23 mouse cellular contexts compared by ENCODE assay signal in the genomic region with DNA sequence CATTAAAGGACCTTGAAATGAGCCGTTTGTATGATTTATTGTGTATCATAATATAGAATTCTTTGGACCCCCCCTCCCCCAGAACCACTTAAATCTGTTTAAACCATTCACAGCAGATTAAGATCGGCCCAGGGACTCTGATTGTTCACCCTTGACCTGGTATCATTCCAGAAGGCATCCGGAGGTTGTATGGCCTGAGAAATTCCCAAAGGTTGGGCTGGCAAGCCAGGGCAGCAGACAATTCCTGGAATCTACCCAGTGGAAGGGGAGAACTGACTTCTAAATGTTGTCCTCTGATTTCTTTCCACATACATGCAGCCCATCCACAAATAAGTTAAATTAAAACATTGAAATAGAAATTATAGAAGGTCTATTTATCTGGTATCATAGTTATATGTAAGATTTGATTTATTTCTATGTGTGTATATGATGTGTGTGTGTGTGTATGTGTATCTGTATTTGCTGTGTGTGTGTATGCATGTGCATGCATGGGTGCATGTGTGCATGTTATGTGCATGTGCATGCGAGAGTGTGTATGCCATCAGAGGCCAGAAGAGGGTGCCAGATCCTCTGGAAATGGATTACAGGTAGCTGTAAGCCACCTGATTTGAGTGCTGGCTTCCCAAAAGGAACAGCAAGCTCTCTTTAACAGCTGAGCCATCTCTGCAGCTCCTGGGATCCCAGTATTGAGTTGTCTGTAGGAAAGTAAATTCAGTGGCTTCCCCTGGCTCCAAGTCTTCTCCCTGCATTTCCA. TPM values are rescaled to one million over a fixed set of nuclear protein-coding genes. Genes with fewer than 3 reads are reported as not detected.
DNase-seq lines count a peak whose midpoint lies in the region; ATAC-seq and TF ChIP-seq lines count a peak whose summit lies in the region.
"Had no signal": no experiment of that assay in that cellular context is flagged by ENCODE, and none has a peak within 500 bp of the region (broad histone marks: within the 10 kb centered on the region; RNA-seq: fewer than 3 reads in every experiment).

No protein-coding gene starts in this region.

- DNase-seq in heart, adult 2 months: no peak
- no peak for DNase-seq in heart, embryonic 10.5 days (ENCODE audit: low spot score)
- DNase-seq in lung, postnatal 36 days: peak; percentile 27
- DNase-seq in lung, postnatal 25 days (ENCODE audit: low spot score): no peak
- DNase-seq in MEL (ENCODE audit: low read depth, low spot score): no peak
- DNase-seq in left cerebral cortex, postnatal 36 days (ENCODE audit: low spot score in 2 of 2): no peak
- DNase-seq: cerebellum, adult 9-10 months; gastrocnemius, postnatal 10 days; heart, adult 11 months; kidney, postnatal 4 days; layer of hippocampus, adult 9-11 months; liver; liver, postnatal 0 days; right cerebral cortex, postnatal 14 days; thymus, postnatal 14 days had no signal

- TF ChIP-seq EP300 in heart, adult 2 months (IDR thresholded peaks at IDR 0.05; ENCODE audit: insufficient read depth, low read depth, low read length): 0 out of 2 replicates have a peak, but pooled peaks have one; percentile 39
- TF ChIP-seq EP300 in MEL (IDR thresholded peaks at IDR 0.05; ENCODE audit: low read depth in 1 of 2, low read length in 2 of 2): no peak

- no peak for TF ChIP-seq RAD21 in MEL (IDR thresholded peaks at IDR 0.05; ENCODE audit: low read depth, low read length)

- peak overlapping the region; percentile 95 for H3K27ac ChIP-seq in heart, adult 2 months
- H3K27ac ChIP-seq in heart, embryonic 10.5 days: no peak overlapping the region
- no peak overlapping the region for H3K27ac ChIP-seq in MEL (ENCODE audit: control insufficient read depth, low read depth, low read length)
- H3K27ac ChIP-seq in brown adipose tissue, adult 24 weeks (replicated peaks; ENCODE audit: low read depth, low read length): peak overlapping the region; percentile 83
- H3K27ac ChIP-seq in hindbrain, embryonic 12.5 days: no peak overlapping the region
- H3K27ac ChIP-seq: forebrain, embryonic 13.5 days; heart, embryonic 13.5 days; limb, embryonic 10.5 days had no signal

- WGBS in heart, adult 2 months: 51% methylated on average over 4 of the region's 4 CpGs
- 80% methylated on average over 4 of the region's 4 CpGs for WGBS in heart, embryonic 10.5 days
- 81% methylated on average over 4 of the region's 4 CpGs for WGBS in hindbrain, embryonic 12.5 days

- no peaks in the 10 kb centered on the region for H3K9me3 ChIP-seq in heart, embryonic 10.5 days
- no peaks in the 10 kb centered on the region for H3K9me3 ChIP-seq in MEL (replicated peaks; ENCODE audit: insufficient read depth, low read length)
- H3K9me3 ChIP-seq in hindbrain, embryonic 12.5 days (replicated peaks): no peaks in the 10 kb centered on the region
- H3K9me3 ChIP-seq: forebrain, embryonic 13.5 days; heart, embryonic 13.5 days; limb, embryonic 10.5 days had no signal

- ATAC-seq in hindbrain, embryonic 12.5 days (ENCODE audit: low FRiP score): no peak
- ATAC-seq: forebrain, embryonic 13.5 days; intestine, postnatal 0 days; liver, postnatal 0 days; lung, postnatal 0 days had no signal

- H3K27me3 ChIP-seq in heart, adult 2 months (ENCODE audit: control insufficient read depth, insufficient read depth, low read length): no peaks in the 10 kb centered on the region
- no peaks in the 10 kb centered on the region for H3K27me3 ChIP-seq in heart, embryonic 10.5 days (ENCODE audit: insufficient read depth, poor library complexity, severe bottlenecking)
- H3K27me3 ChIP-seq in MEL (ENCODE audit: control insufficient read depth in 1 of 2, insufficient read depth in 2 of 2, low read length in 2 of 2): no peaks in the 10 kb centered on the region; a peak in 1 of 4 replicates
- H3K27me3 ChIP-seq in hindbrain, embryonic 12.5 days: peaks cover 24% of the 10 kb centered on the region
- H3K27me3 ChIP-seq: heart, embryonic 13.5 days had no signal

- TF ChIP-seq POLR2A in heart, adult 2 months (IDR thresholded peaks at IDR 0.05; ENCODE audit: insufficient read depth, low read depth, low read length): no peak
- no peak for TF ChIP-seq POLR2A in MEL (IDR thresholded peaks at IDR 0.05; ENCODE audit: control insufficient read depth in 1 of 2, insufficient read depth in 1 of 2, low read depth in 1 of 2, low read length in 2 of 2, poor library complexity in 1 of 2)

- peaks cover 6% of the 10 kb centered on the region for H3K36me3 ChIP-seq in heart, adult 2 months (ENCODE audit: control insufficient read depth, insufficient read depth, low read length)
- H3K36me3 ChIP-seq in heart, embryonic 10.5 days: no peaks in the 10 kb centered on the region
- H3K36me3 ChIP-seq in MEL (ENCODE audit: control insufficient read depth in 1 of 2, insufficient read depth in 2 of 2, low read length in 2 of 2): no peaks in the 10 kb centered on the region; a peak in 1 of 4 replicates
- H3K36me3 ChIP-seq in hindbrain, embryonic 12.5 days: no peaks in the 10 kb centered on the region
- H3K36me3 ChIP-seq: heart, embryonic 13.5 days; limb, embryonic 10.5 days had no signal

- H3K4me3 ChIP-seq in heart, adult 2 months: no peak overlapping the region
- no peak overlapping the region for H3K4me3 ChIP-seq in heart, embryonic 10.5 days
- H3K4me3 ChIP-seq in MEL (ENCODE audit: control insufficient read depth in 1 of 2, insufficient read depth in 1 of 2, low read depth in 2 of 2, low read length in 2 of 2): no peak overlapping the region
- H3K4me3 ChIP-seq in brown adipose tissue, adult 24 weeks (ENCODE audit: insufficient read depth, low read depth, low read length): no peak overlapping the region
- H3K4me3 ChIP-seq in hindbrain, embryonic 12.5 days: no peak overlapping the region
- H3K4me3 ChIP-seq: forebrain, embryonic 13.5 days; heart, embryonic 13.5 days; limb, embryonic 10.5 days had no signal

- H3K79me2 ChIP-seq in heart, adult 2 months (replicated peaks; ENCODE audit: control insufficient read depth, insufficient read depth, low read length): 0 out of 2 replicates have a peak, but pooled peaks cover 2% of the 10 kb centered on the region
- H3K79me2 ChIP-seq in MEL (ENCODE audit: control insufficient read depth, insufficient read depth, low read length, poor library complexity): no peaks in the 10 kb centered on the region; the same call in 1 of the 2 replicates

- intact Hi-C loops in heart, adult 2 months (cut with DNase I): loop anchor here (2.0 to 10.0 kb wide), 3 partner anchors 21 to 197 kb away; no protein-coding TSS in a partner anchor
- intact Hi-C loops in left cerebral cortex, postnatal 36 days (cut with DNase I): loop anchor here (10.0 kb wide), 1 partner anchor 127 kb away; no protein-coding TSS in a partner anchor

- no peak overlapping the region for H3K4me2 ChIP-seq in hindbrain, embryonic 12.5 days (replicated peaks)
- H3K4me2 ChIP-seq: forebrain, embryonic 13.5 days; heart, embryonic 13.5 days; midbrain, embryonic 11.5 days had no signal

- H3K9ac ChIP-seq in heart, adult 2 months (ENCODE audit: low read depth, low read length): no peak overlapping the region
- H3K9ac ChIP-seq in MEL (ENCODE audit: control insufficient read depth, low read depth, low read length, poor library complexity, severe bottlenecking): no peak overlapping the region
- H3K9ac ChIP-seq in hindbrain, embryonic 12.5 days: no peak overlapping the region
- H3K9ac ChIP-seq: forebrain, embryonic 13.5 days; heart, embryonic 13.5 days; liver, postnatal 0 days had no signal

- peaks cover 29% of the 10 kb centered on the region for H3K4me1 ChIP-seq in heart, adult 2 months (ENCODE audit: control insufficient read depth, insufficient read depth, low read length)
- peaks cover 27% of the 10 kb centered on the region for H3K4me1 ChIP-seq in heart, embryonic 10.5 days
- peaks cover 4 to 7% of the 10 kb centered on the region in 2 experiments; a peak in 1 of 4 replicates for H3K4me1 ChIP-seq in MEL (ENCODE audit: control insufficient read depth in 1 of 2, insufficient read depth in 2 of 2, low read length in 2 of 2)
- H3K4me1 ChIP-seq in brown adipose tissue, adult 24 weeks (ENCODE audit: control insufficient read depth, insufficient read depth, insufficient read length, low read length): peaks cover 28% of the 10 kb centered on the region
- H3K4me1 ChIP-seq in hindbrain, embryonic 12.5 days: peaks cover 8% of the 10 kb centered on the region

- peak; percentile 53 for TF ChIP-seq CTCF in heart, adult 2 months (IDR thresholded peaks at IDR 0.05)
- peak in 2 of 3 experiments; percentile 13 to 23; a peak in 2 of 6 replicates for TF ChIP-seq CTCF in MEL (IDR thresholded peaks at IDR 0.05 in 2 of 3, conservative IDR thresholded peaks at IDR 0.05 in 1 of 3; ENCODE audit: control insufficient read depth in 1 of 3, insufficient read depth in 1 of 3, low read depth in 2 of 3, low read length in 3 of 3, poor library complexity in 1 of 3, severe bottlenecking in 1 of 3)

RNA-seq across cellular contexts. Expression of a gene that starts 31.8 kb away (rescaled TPM):
- total RNA-seq in heart, adult 2 months (2021): 100 to 1,000 TPM; 205 to 251 TPM
- 105 and 141 TPM in 2 replicates for polyA plus RNA-seq in heart, adult 2 months (2012; rRNA removed)
- 5.8 and 11.7 TPM in 2 replicates for polyA plus RNA-seq in heart, embryonic 10.5 days (2016; fragmentation: Nextera tagmentation; extraction: Ambion mirVana)
- total RNA-seq in MEL (2012; rRNA removed): 1.9 and 2.0 TPM in 2 replicates
- polyA plus RNA-seq in MEL (2012; ENCODE audit: insufficient read depth in 1 of 2, insufficient read length in 2 of 2, low read depth in 1 of 2, low replicate concordance in 2 of 2, missing spikeins in 1 of 2): 1 to 10 TPM in 1 of 2 experiments, not detected in 1; 5.3 TPM
- 235 and 250 TPM in 2 replicates for polyA plus RNA-seq in brown adipose tissue, adult 24 weeks (2012; ENCODE audit: insufficient read depth, insufficient read length, missing spikeins)
- total RNA-seq in left cerebral cortex, postnatal 36 days (2021): 1 to 10 TPM; 3.9 to 6.9 TPM
- polyA plus RNA-seq in hindbrain, embryonic 12.5 days (2016; fragmentation: Nextera tagmentation; extraction: Ambion mirVana): 2.4 and 3.4 TPM in 2 replicates

RNA-seq across cellular contexts. Expression of a gene that starts 48.0 kb away (rescaled TPM):
- total RNA-seq in heart, adult 2 months (2021): 10 to 100 TPM; 27.1 to 32.1 TPM
- 24.4 and 28.3 TPM in 2 replicates for polyA plus RNA-seq in heart, adult 2 months (2012; rRNA removed)
- 68.1 and 70.9 TPM in 2 replicates for polyA plus RNA-seq in heart, embryonic 10.5 days (2016; fragmentation: Nextera tagmentation; extraction: Ambion mirVana)
- total RNA-seq in MEL (2012; rRNA removed): 19.6 and 22.1 TPM in 2 replicates
- 10 to 100 TPM in 1 of 2 experiments, not detected in 1; 62.2 TPM for polyA plus RNA-seq in MEL (2012; ENCODE audit: insufficient read depth in 1 of 2, insufficient read length in 2 of 2, low read depth in 1 of 2, low replicate concordance in 2 of 2, missing spikeins in 1 of 2)
- 4.4 and 5.2 TPM in 2 replicates for polyA plus RNA-seq in brown adipose tissue, adult 24 weeks (2012; ENCODE audit: insufficient read depth, insufficient read length, missing spikeins)
- total RNA-seq in left cerebral cortex, postnatal 36 days (2021): 1 to 10 TPM; 3.3 to 5.3 TPM
- 25.7 and 26.2 TPM in 2 replicates for polyA plus RNA-seq in hindbrain, embryonic 12.5 days (2016; fragmentation: Nextera tagmentation; extraction: Ambion mirVana)

RNA-seq across cellular contexts. Expression of a gene that starts 50.1 kb away (rescaled TPM):
- 1 to 10 TPM; 1.6 to 2.0 TPM for total RNA-seq in heart, adult 2 months (2021)
- polyA plus RNA-seq in heart, adult 2 months (2012; rRNA removed): 3.0 and 3.1 TPM in 2 replicates
- polyA plus RNA-seq in heart, embryonic 10.5 days (2016; fragmentation: Nextera tagmentation; extraction: Ambion mirVana): 13.0 and 13.2 TPM in 2 replicates
- total RNA-seq in MEL (2012; rRNA removed): 15.2 and 15.7 TPM in 2 replicates
- 10 to 100 TPM in 1 of 2 experiments, not detected in 1; 22.6 TPM for polyA plus RNA-seq in MEL (2012; ENCODE audit: insufficient read depth in 1 of 2, insufficient read length in 2 of 2, low read depth in 1 of 2, low replicate concordance in 2 of 2, missing spikeins in 1 of 2)
- 4.3 and 5.6 TPM in 2 replicates for polyA plus RNA-seq in brown adipose tissue, adult 24 weeks (2012; ENCODE audit: insufficient read depth, insufficient read length, missing spikeins)
- total RNA-seq in left cerebral cortex, postnatal 36 days (2021): 1 to 10 TPM; 6.0 to 7.4 TPM
- 7.0 and 7.6 TPM in 2 replicates for polyA plus RNA-seq in hindbrain, embryonic 12.5 days (2016; fragmentation: Nextera tagmentation; extraction: Ambion mirVana)

Comparison
In these comparisons a context has a peak if more than half of its experiments do, and no peak if none do; other contexts are left out.
1. H3K27ac ChIP-seq: peak in heart, adult 2 months (single experiment) and brown adipose tissue, adult 24 weeks (single experiment); none in heart, embryonic 10.5 days (single experiment), MEL (single experiment) and hindbrain, embryonic 12.5 days (single experiment).